ENCODE assay signal across 9 mouse cellular contexts in the genomic region with DNA sequence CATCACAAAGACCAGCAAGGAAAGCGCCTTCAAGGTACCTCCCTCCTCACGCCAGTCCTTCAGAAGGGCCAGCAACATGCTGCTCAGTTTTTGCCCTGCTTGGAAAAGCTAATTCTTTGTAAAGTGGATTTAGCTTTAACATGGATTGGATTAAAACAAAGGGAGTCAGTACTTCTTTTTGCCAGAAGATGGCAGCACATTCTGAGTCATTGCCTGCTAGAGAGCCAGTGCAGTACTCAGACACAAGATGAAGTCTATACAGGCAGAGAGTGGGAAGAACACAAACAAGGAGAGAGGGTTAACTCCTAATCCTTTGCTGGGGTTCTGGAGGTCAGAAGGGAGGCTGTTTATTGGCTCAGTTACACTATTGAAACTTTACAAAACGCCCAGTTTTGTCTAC. TPM values are rescaled to one million over a fixed set of nuclear protein-coding genes. Genes with fewer than 3 reads are reported as not detected.
DNase-seq lines count a peak whose midpoint lies in the region; ATAC-seq and TF ChIP-seq lines count a peak whose summit lies in the region.
"Had no signal": no experiment of that assay in that cellular context is flagged by ENCODE, and none has a peak within 500 bp of the region (broad histone marks: within the 10 kb centered on the region; RNA-seq: fewer than 3 reads in every experiment).

No protein-coding gene starts in this region.

- H3K36me3 ChIP-seq in thymus, adult 2 months (ENCODE audit: control insufficient read depth, insufficient read depth, low read length): peaks cover 12% of the 10 kb centered on the region
- peaks cover 19% of the 10 kb centered on the region for H3K36me3 ChIP-seq in forebrain, embryonic 14.5 days (ENCODE audit: control insufficient read depth, insufficient read depth, low read length)
- H3K36me3 ChIP-seq in liver, embryonic 14.5 days (replicated peaks; ENCODE audit: control insufficient read depth, insufficient read depth, low read depth): peaks cover 2% of the 10 kb centered on the region; the same call in 1 of the 2 replicates

- no peaks in the 10 kb centered on the region for H3K27me3 ChIP-seq in thymus, adult 2 months (ENCODE audit: control insufficient read depth, insufficient read depth, low read length)
- no peaks in the 10 kb centered on the region for H3K27me3 ChIP-seq in forebrain, embryonic 14.5 days (replicated peaks; ENCODE audit: control insufficient read depth, insufficient read depth, low read length)
- H3K27me3 ChIP-seq in liver, embryonic 14.5 days (ENCODE audit: control insufficient read depth, insufficient read depth, low read length): no peaks in the 10 kb centered on the region

- no peak for TF ChIP-seq POLR2A in thymus, adult 2 months (IDR thresholded peaks at IDR 0.05; ENCODE audit: control insufficient read depth, extremely low read depth, insufficient read depth, low read length, poor library complexity)

- no peak overlapping the region for H3K9ac ChIP-seq in forebrain, embryonic 14.5 days (ENCODE audit: low read length)
- no peak overlapping the region for H3K9ac ChIP-seq in liver, embryonic 14.5 days (replicated peaks)

- ATAC-seq in forebrain, embryonic 14.5 days: peak; percentile 63; the same call in 1 of the 2 replicates
- ATAC-seq in liver, embryonic 14.5 days (ENCODE audit: insufficient read depth): no peak
- ATAC-seq in neutrophil, adult 5-6 weeks (ENCODE audit: extremely low read depth, insufficient number of reproducible peaks, low FRiP score, poor library complexity, severe bottlenecking): peak; percentile 78; the same call in 1 of the 2 replicates

- H3K9me3 ChIP-seq in forebrain, embryonic 14.5 days (replicated peaks; ENCODE audit: control insufficient read depth, low read length): no peaks in the 10 kb centered on the region
- no peaks in the 10 kb centered on the region for H3K9me3 ChIP-seq in liver, embryonic 14.5 days (ENCODE audit: control insufficient read depth, low read length)

- WGBS in thymus, adult 2 months: 71% methylated on average over 3 of the region's 3 CpGs
- 54% methylated on average over 3 of the region's 3 CpGs for WGBS in forebrain, embryonic 14.5 days
- 37% methylated on average over 3 of the region's 3 CpGs for WGBS in liver, embryonic 14.5 days (ENCODE audit: insufficient replicate concordance)

- no peak for TF ChIP-seq CTCF in thymus, adult 2 months (IDR thresholded peaks at IDR 0.05; ENCODE audit: borderline replicate concordance, control insufficient read depth, extremely low read depth, insufficient read depth, low read length, poor library complexity)
- TF ChIP-seq CTCF in liver, embryonic 14.5 days (IDR thresholded peaks at IDR 0.05; ENCODE audit: low read depth): peak; percentile 81

- no peak overlapping the region for H3K27ac ChIP-seq in thymus, adult 2 months (ENCODE audit: control insufficient read depth, insufficient read depth, low read length)
- 0 out of 2 replicates have a peak overlapping the region, but pooled peaks have one; percentile 21 for H3K27ac ChIP-seq in forebrain, embryonic 14.5 days (ENCODE audit: low read depth, low read length)
- H3K27ac ChIP-seq in liver, embryonic 14.5 days: no peak overlapping the region

- DNase-seq in thymus, adult 2 months: peak; percentile 68
- DNase-seq in thymus, adult 18-20 months: no peak
- peak; percentile 42 for DNase-seq in brain, embryonic 18.5 days (ENCODE audit: low read depth, low spot score)
- peak; percentile 89 for DNase-seq in forebrain, embryonic 14.5 days (ENCODE audit: low spot score)
- DNase-seq in kidney, adult 9 months: peak; percentile 84
- DNase-seq in liver, embryonic 14.5 days (ENCODE audit: low read depth in 3 of 3, low spot score in 3 of 3): peak; percentile 26 to 47 (median 42)
- DNase-seq in thymus, postnatal 25 days: peak; percentile 52

- H3K4me3 ChIP-seq in thymus, adult 2 months (ENCODE audit: control insufficient read depth, insufficient read depth, low read length): no peak overlapping the region
- no peak overlapping the region for H3K4me3 ChIP-seq in forebrain, embryonic 14.5 days (ENCODE audit: low read depth, low read length)
- no peak overlapping the region for H3K4me3 ChIP-seq in liver, embryonic 14.5 days (ENCODE audit: insufficient read depth in 1 of 2, low read depth in 2 of 2, low read length in 2 of 2)
- H3K4me3 ChIP-seq: myocyte had no signal

- no peak overlapping the region for H3K4me2 ChIP-seq in forebrain, embryonic 14.5 days (ENCODE audit: low read length)
- H3K4me2 ChIP-seq in liver, embryonic 14.5 days (ENCODE audit: low read depth): no peak overlapping the region

- no peak for TF ChIP-seq EP300 in liver, embryonic 14.5 days (IDR thresholded peaks at IDR 0.05; ENCODE audit: low read depth)

- no peaks in the 10 kb centered on the region for H3K4me1 ChIP-seq in thymus, adult 2 months (replicated peaks; ENCODE audit: control insufficient read depth, insufficient read depth, low read length)
- H3K4me1 ChIP-seq in forebrain, embryonic 14.5 days (ENCODE audit: control insufficient read depth, insufficient read depth, low read length): no peaks in the 10 kb centered on the region
- H3K4me1 ChIP-seq in liver, embryonic 14.5 days (replicated peaks; ENCODE audit: control insufficient read depth in 2 of 2, insufficient read depth in 2 of 2, low read length in 1 of 2): no peaks in the 10 kb centered on the region

RNA-seq across cellular contexts. Expression of a gene that starts 17.6 kb away (rescaled TPM):
- polyA plus RNA-seq in thymus, adult 2 months (2012; rRNA removed): 85.2 and 104 TPM in 2 replicates
- 554 and 641 TPM in 2 replicates for polyA plus RNA-seq in forebrain, embryonic 14.5 days (2014; fragmentation: Nextera tagmentation; extraction: Ambion mirVana)
- polyA plus RNA-seq in liver, embryonic 14.5 days (2012; rRNA removed): 44.1 and 81.7 TPM in 2 replicates
- 293 and 298 TPM in 2 replicates for polyA plus RNA-seq in liver, embryonic 14.5 days (2014; fragmentation: Nextera tagmentation; extraction: Ambion mirVana)
- total RNA-seq in neutrophil, adult 5-6 weeks (2017): 86.8 and 107 TPM in 2 replicates

RNA-seq across cellular contexts. Expression of a gene that starts 40.4 kb away (rescaled TPM):
- not detected in 2 replicates for polyA plus RNA-seq in thymus, adult 2 months (2012; rRNA removed)
- 0.20 and 0.26 TPM in 2 replicates for polyA plus RNA-seq in forebrain, embryonic 14.5 days (2014; fragmentation: Nextera tagmentation; extraction: Ambion mirVana)
- not detected in 2 replicates for polyA plus RNA-seq in liver, embryonic 14.5 days (2012; rRNA removed)
- polyA plus RNA-seq in liver, embryonic 14.5 days (2014; fragmentation: Nextera tagmentation; extraction: Ambion mirVana): 0.18 and 0.27 TPM in 2 replicates
- total RNA-seq in neutrophil, adult 5-6 weeks (2017): not detected in 2 replicates

RNA-seq across cellular contexts. Expression of a gene that starts 48.5 kb away (rescaled TPM):
- polyA plus RNA-seq in thymus, adult 2 months (2012; rRNA removed): 15.9 and 18.0 TPM in 2 replicates
- polyA plus RNA-seq in forebrain, embryonic 14.5 days (2014; fragmentation: Nextera tagmentation; extraction: Ambion mirVana): 4.3 and 5.2 TPM in 2 replicates
- polyA plus RNA-seq in liver, embryonic 14.5 days (2012; rRNA removed): 2.7 and 3.2 TPM in 2 replicates
- 2.8 and 3.0 TPM in 2 replicates for polyA plus RNA-seq in liver, embryonic 14.5 days (2014; fragmentation: Nextera tagmentation; extraction: Ambion mirVana)
- 10.3 and 19.4 TPM in 2 replicates for total RNA-seq in neutrophil, adult 5-6 weeks (2017)

RNA-seq across cellular contexts. Expression of a gene that starts 48.6 kb away (rescaled TPM):
- polyA plus RNA-seq in thymus, adult 2 months (2012; rRNA removed): 20.5 and 22.4 TPM in 2 replicates
- polyA plus RNA-seq in forebrain, embryonic 14.5 days (2014; fragmentation: Nextera tagmentation; extraction: Ambion mirVana): 170 and 180 TPM in 2 replicates
- polyA plus RNA-seq in liver, embryonic 14.5 days (2012; rRNA removed): 10.6 and 36.2 TPM in 2 replicates
- polyA plus RNA-seq in liver, embryonic 14.5 days (2014; fragmentation: Nextera tagmentation; extraction: Ambion mirVana): 48.3 and 53.7 TPM in 2 replicates
- 129 and 135 TPM in 2 replicates for total RNA-seq in neutrophil, adult 5-6 weeks (2017)

Comparison
In these comparisons a context has a peak if more than half of its experiments do, and no peak if none do; other contexts are left out.
1. DNase-seq: peak in thymus, adult 2 months (single experiment), brain, embryonic 18.5 days (single experiment), forebrain, embryonic 14.5 days (single experiment), kidney, adult 9 months (single experiment), liver, embryonic 14.5 days (3 of 3) and thymus, postnatal 25 days (single experiment); none in thymus, adult 18-20 months (0 of 2).